Mouse (Mus musculus) midbrain, embryonic 14.5 days (tissue): ENCODE data around the gene Cchcr1. TPM values are rescaled to one million over a fixed set of nuclear protein-coding genes. Genes with fewer than 3 reads are reported as not detected.

Experiments used
- ATAC-seq: fragments of 200-750 bp; cut with Nextera tagmentation; 2 replicates; pipeline ENCODE4 v1.8.0; 2017; ENCODE audit warnings: moderate number of reproducible peaks, moderate library complexity; ENCODE audit not compliant: low FRiP score, low TSS enrichment
- DNase-seq: peaks from one replicate; pipeline ENCODE4 v3.0.0-alpha.2; 2015
- H3K27ac ChIP-seq: fragments of 300-500 bp; sonication (generic); replicated peaks from 2 replicates; pipeline ENCODE4 v1.5.1; 2014; ENCODE audit warnings: mild to moderate bottlenecking, low read depth, low read length, moderate library complexity
- H3K27me3 ChIP-seq: fragments of 300-500 bp; sonication (generic); 2 replicates; pipeline ENCODE4 v1.6.1; 2014; ENCODE audit warnings: low read length, control low read depth, mixed read lengths; ENCODE audit not compliant: control insufficient read depth, insufficient read depth
- H3K36me3 ChIP-seq: fragments of 300-500 bp; sonication (generic); 2 replicates; pipeline ENCODE4 v1.6.1; 2014; ENCODE audit warnings: low read length, control low read depth; ENCODE audit not compliant: control insufficient read depth, insufficient read depth
- H3K4me1 ChIP-seq: fragments of 300-500 bp; sonication (generic); 2 replicates; pipeline ENCODE4 v1.6.1; 2014; ENCODE audit warnings: mild to moderate bottlenecking, antibody characterized with exemption, low read length, control low read depth; ENCODE audit not compliant: control insufficient read depth, insufficient read depth
- H3K4me2 ChIP-seq: fragments of 300-500 bp; sonication (generic); 2 replicates; pipeline ENCODE4 v1.6.1; 2014; ENCODE audit warnings: mild to moderate bottlenecking, low read length, moderate library complexity
- H3K4me3 ChIP-seq: fragments of 300-500 bp; sonication (generic); replicated peaks from 2 replicates; pipeline ENCODE4 v1.5.1; 2014; ENCODE audit warnings: low read depth, low read length
- H3K9ac ChIP-seq: fragments of 300-500 bp; sonication (generic); replicated peaks from 2 replicates; pipeline ENCODE4 v1.6.1; 2014; ENCODE audit warnings: mild to moderate bottlenecking, low read length, moderate library complexity
- H3K9me3 ChIP-seq: fragments of 300-500 bp; sonication (generic); 2 replicates; pipeline ENCODE4 v1.6.1; 2016; ENCODE audit warnings: low read length, control low read depth, mixed read lengths; ENCODE audit not compliant: control insufficient read depth
- WGBS: fragments of 180-500 bp; shearing (Covaris S2); extraction: QIAGEN DNeasy Blood & Tissue Kit; methylation state at CpG from one replicate; pipeline ENCODE4 v1.1.7; 2014; 5-methylcytosine and 5-hydroxymethylcytosine counted together
- polyA plus RNA-seq: library from polyadenylated mRNA; unstranded; fragments of >200 nt; fragmentation: Nextera tagmentation; extraction: Ambion mirVana; gene quantifications from 2 replicates; pipeline ENCODE4 v1.2.1, GENCODE M21; 2014

The Cchcr1 gene
- polyA plus RNA-seq, 1 experiment from 2014 or later: 3.4 TPM

- Histone ChIP-seq H3K36me3 (no peaks in the 10 kb centered on the region), H3K9me3 (no peaks in the 10 kb centered on the region), H3K27me3 (no peaks in the 10 kb centered on the region), H3K4me2 (no peak overlapping the region), H3K9ac (no peak overlapping the region), H3K4me1 (no peaks in the 10 kb centered on the region), H3K4me3 (no peak overlapping the region), H3K27ac (no peak overlapping the region)
- DNase-seq (no peak), ATAC-seq (no peak)
- 95% methylated on average over 17 of the region's 18 CpGs for whole genome bisulfite sequencing
These were observed 38.0 kb downstream of the Cchcr1 start for GRCm38 (mm10) chr17:35554761-35555397.

GRCm38 (mm10) chr17:35556186-35556765 lies 39.4 kb downstream of the Cchcr1 start:
- no peak overlapping the region for H3K4me3 ChIP-seq
- DNase-seq (no peak), ATAC-seq (no peak)
- WGBS: 92% methylated on average over 13 of the region's 13 CpGs
- H3K27ac ChIP-seq: no peak overlapping the region
- no peak overlapping the region for H3K9ac ChIP-seq
- no peaks in the 10 kb centered on the region for H3K36me3 ChIP-seq
- no peaks in the 10 kb centered on the region for H3K27me3 ChIP-seq
- H3K9me3 ChIP-seq: no peaks in the 10 kb centered on the region
- no peak overlapping the region for H3K4me2 ChIP-seq
- no peaks in the 10 kb centered on the region for H3K4me1 ChIP-seq

GRCm38 (mm10) chr17:35556812-35557211 lies 39.9 kb downstream of the Cchcr1 start:
- Histone ChIP-seq H3K36me3 (no peaks in the 10 kb centered on the region), H3K4me2 (no peak overlapping the region), H3K4me3 (no peak overlapping the region), H3K27ac (no peak overlapping the region), H3K9ac (no peak overlapping the region), H3K9me3 (no peaks in the 10 kb centered on the region), H3K27me3 (no peaks in the 10 kb centered on the region), H3K4me1 (no peaks in the 10 kb centered on the region)
- WGBS: 24% methylated on average over 5 of the region's 5 CpGs
- DNase-seq (peak; percentile 64), ATAC-seq (no peak)

- no peaks in the 10 kb centered on the region for H3K9me3 ChIP-seq
- H3K36me3 ChIP-seq: no peaks in the 10 kb centered on the region
- no peaks in the 10 kb centered on the region for H3K27me3 ChIP-seq
- ATAC-seq (no peak), DNase-seq (no peak)
- H3K4me2 ChIP-seq: no peak overlapping the region
- H3K27ac ChIP-seq: no peak overlapping the region
- H3K4me1 ChIP-seq: no peaks in the 10 kb centered on the region
- 83% methylated on average over 9 of the region's 9 CpGs for WGBS
- H3K4me3 ChIP-seq: no peak overlapping the region
- no peak overlapping the region for H3K9ac ChIP-seq
These were observed 40.5 kb downstream of the Cchcr1 start for GRCm38 (mm10) chr17:35557351-35557750.

- Histone ChIP-seq H3K4me2 (no peak overlapping the region), H3K9ac (no peak overlapping the region), H3K4me3 (no peak overlapping the region), H3K9me3 (no peaks in the 10 kb centered on the region), H3K27me3 (no peaks in the 10 kb centered on the region), H3K36me3 (no peaks in the 10 kb centered on the region), H3K4me1 (no peaks in the 10 kb centered on the region), H3K27ac (no peak overlapping the region)
- DNase-seq (no peak), ATAC-seq (no peak)
- 61% methylated on average over 8 of the region's 8 CpGs for WGBS
These were observed 41.3 kb downstream of the Cchcr1 start for GRCm38 (mm10) chr17:35558216-35558615.

GRCm38 (mm10) chr17:35567150-35567549 lies 50.2 kb downstream of the Cchcr1 start, which contains the start of gene 2300002M23Rik:
Gene 2300002M23Rik (plus strand): TSS chr17:35567450.
- Histone ChIP-seq H3K27me3 (peaks cover 9% of the 10 kb centered on the region), H3K9me3 (no peaks in the 10 kb centered on the region), H3K9ac (no peak within 1 kb of the TSS), H3K4me2 (no peak within 1 kb of the TSS), H3K27ac (no peak within 1 kb of the TSS), H3K4me3 (no peak within 1 kb of the TSS), H3K4me1 (peaks cover 5% of the 10 kb centered on the region), H3K36me3 (no peaks in the 10 kb centered on the region)
- ATAC-seq: no peak
- no peak for DNase-seq
- WGBS: 55% methylated on average over 3 of the region's 3 CpGs

- 19% methylated on average over 9 of the region's 9 CpGs for whole genome bisulfite sequencing
- H3K36me3 ChIP-seq: no peaks in the 10 kb centered on the region
- H3K9ac ChIP-seq: no peak overlapping the region
- ATAC-seq (no peak), DNase-seq (no peak)
- H3K4me2 ChIP-seq: no peak overlapping the region
- no peak overlapping the region for H3K4me3 ChIP-seq
- no peak overlapping the region for H3K27ac ChIP-seq
- peaks cover 5% of the 10 kb centered on the region for H3K4me1 ChIP-seq
- H3K9me3 ChIP-seq: no peaks in the 10 kb centered on the region
- H3K27me3 ChIP-seq: peaks cover 9% of the 10 kb centered on the region
These were observed 50.9 kb downstream of the Cchcr1 start for GRCm38 (mm10) chr17:35567767-35568166.

GRCm38 (mm10) chr17:35569091-35569944 lies 52.4 kb downstream of the Cchcr1 start:
- Histone ChIP-seq H3K4me2 (peak overlapping the region; percentile 60), H3K9me3 (no peaks in the 10 kb centered on the region), H3K36me3 (no peaks in the 10 kb centered on the region), H3K4me1 (peaks cover 5% of the 10 kb centered on the region), H3K9ac (peak overlapping the region; percentile 51), H3K27me3 (peaks cover 9% of the 10 kb centered on the region), H3K27ac (no peak overlapping the region), H3K4me3 (peak overlapping the region; percentile 22)
- DNase-seq (peak; percentile 68), ATAC-seq (peak; percentile 55; the same call in 1 of the 2 replicates)
- WGBS: 2% methylated on average over 28 of the region's 28 CpGs
